Mouse (Mus musculus) lung, adult 2 months (tissue): ENCODE results near the gene Plaa.
A peak's percentile ranks its signal among the peaks of the same experiment; 100 is the strongest.

Source experiments
- CTCF ChIP-seq: fragments of 200-500 bp; IDR thresholded peaks from 2 replicates; pipeline ENCODE4 v1.5.1; 2011; ENCODE audit warnings: mild to moderate bottlenecking, low read length, control low read depth; ENCODE audit not compliant: insufficient read depth
- POLR2A ChIP-seq: fragments of 200-500 bp; IDR thresholded peaks from 2 replicates; pipeline ENCODE4 v1.6.1; 2011; ENCODE audit warnings: low read depth, mild to moderate bottlenecking, control low read depth, low read length, borderline replicate concordance; ENCODE audit errors: extremely low read depth

- TF ChIP-seq CTCF (0 out of 2 replicates have a peak, but pooled peaks have one; percentile 10), POLR2A (no peak)
Measured at GRCm38 (mm10) chr4:94517631-94518030, 85.4 kb downstream of the Plaa start.
